Mouse (Mus musculus): ENCODE results near the gene Gm8857.
"Not testable (repeated sequence)": the region's sequence is repeated elsewhere in the genome, so short reads cannot be mapped to it uniquely, and the experiment has no call there.

The Gm8857 gene

GRCm38 (mm10) chr5:10947505-10947904 is at the start of gene Gm8857, which contains the start of gene Gm8871:
Gene Gm8857 (plus strand): TSS chr5:10947807.
Gene Gm8871 (plus strand): TSS chr5:10947805.
- not testable (repeated sequence) for DNase-seq (ENCODE audit: low spot score)

- not testable (repeated sequence) for DNase-seq (ENCODE audit: low spot score)
These were observed 5.9 kb downstream of the Gm8857 start for GRCm38 (mm10) chr5:10953512-10953911.

GRCm38 (mm10) chr5:10958057-10958456 is 10.4 kb downstream of the Gm8857 start:
- DNase-seq (ENCODE audit: low spot score): not testable (repeated sequence)

All from embryo, embryonic 10.5 days (tissue).